In genomic region chr10:77530140-77530539, GRCm38 (mm10) we compare ENCODE assay signal across 11 mouse cellular contexts. TPM values are rescaled to one million over a fixed set of nuclear protein-coding genes. Genes with fewer than 3 reads are reported as not detected.
DNase-seq lines count a peak whose midpoint lies in the region; ATAC-seq lines count a peak whose summit lies in the region.
"Had no signal": no experiment of that assay in that cellular context is flagged by ENCODE, and none has a peak within 500 bp of the region (broad histone marks: within the 10 kb centered on the region; RNA-seq: fewer than 3 reads in every experiment).

Gene Itgb2, plus strand, starts transcription at chr10:77530252.

- H3K9ac ChIP-seq in heart, embryonic 11.5 days (ENCODE audit: low read depth, low read length): no peak within 1 kb of the TSS
- no peak within 1 kb of the TSS for H3K9ac ChIP-seq in stomach, embryonic 16.5 days (ENCODE audit: low read length)
- H3K9ac ChIP-seq: embryonic facial prominence, embryonic 12.5 days; midbrain, embryonic 12.5 days had no signal

- H3K36me3 ChIP-seq in heart, embryonic 11.5 days (ENCODE audit: control insufficient read depth, insufficient read depth, low read length): no peaks in the 10 kb centered on the region
- no peaks in the 10 kb centered on the region for H3K36me3 ChIP-seq in stomach, embryonic 16.5 days (ENCODE audit: control insufficient read depth, insufficient read depth, low read length)
- H3K36me3 ChIP-seq: embryonic facial prominence, embryonic 12.5 days; midbrain, embryonic 12.5 days had no signal

- H3K4me2 ChIP-seq in heart, embryonic 11.5 days: peak within 1 kb of the TSS; percentile 6; the same call in 1 of the 2 replicates
- H3K4me2 ChIP-seq in stomach, embryonic 16.5 days (ENCODE audit: low read depth, low read length): no peak within 1 kb of the TSS
- H3K4me2 ChIP-seq: embryonic facial prominence, embryonic 12.5 days; midbrain, embryonic 12.5 days had no signal

- no peak for ATAC-seq in heart, embryonic 11.5 days (replicated peaks; ENCODE audit: insufficient number of reproducible peaks, low FRiP score, low TSS enrichment)
- ATAC-seq in erythroblast, adult 5-6 weeks (replicated peaks; ENCODE audit: low FRiP score, poor library complexity, severe bottlenecking): no peak
- ATAC-seq in stomach, embryonic 16.5 days (ENCODE audit: insufficient read depth, low FRiP score): no peak

- no peak for DNase-seq in heart, postnatal 10 days
- DNase-seq in lung, postnatal 14 days: peak; percentile 53
- DNase-seq in MN1 (ENCODE audit: low spot score): no peak
- no peak for DNase-seq in embryo, embryonic 10 days (ENCODE audit: low spot score)
- no peak for DNase-seq in ovary, postnatal 10 days (ENCODE audit: low spot score)
- DNase-seq: kidney, adult 9 months had no signal

- intact Hi-C loops in heart, postnatal 10 days (cut with DNase I): no loop called here

- H3K27ac ChIP-seq in heart, embryonic 11.5 days (ENCODE audit: low read depth, low read length): 0 out of 2 replicates have a peak within 1 kb of the TSS, but pooled peaks have one; percentile 11
- H3K27ac ChIP-seq in stomach, embryonic 16.5 days (ENCODE audit: low read length): no peak within 1 kb of the TSS; the same call in 1 of the 2 replicates
- H3K27ac ChIP-seq: embryonic facial prominence, embryonic 12.5 days; midbrain, embryonic 12.5 days had no signal

- no peaks in the 10 kb centered on the region for H3K27me3 ChIP-seq in heart, embryonic 11.5 days (ENCODE audit: control insufficient read depth, insufficient read depth, low read length)
- no peaks in the 10 kb centered on the region for H3K27me3 ChIP-seq in stomach, embryonic 16.5 days (ENCODE audit: control insufficient read depth, insufficient read depth, low read length)
- H3K27me3 ChIP-seq: embryonic facial prominence, embryonic 12.5 days; midbrain, embryonic 12.5 days had no signal

- WGBS in heart, embryonic 11.5 days (ENCODE audit: insufficient replicate concordance): 45% methylated on average over 9 of the region's 9 CpGs
- 59% methylated on average over 9 of the region's 9 CpGs for WGBS in stomach, embryonic 16.5 days

- H3K4me1 ChIP-seq in heart, embryonic 11.5 days (ENCODE audit: control insufficient read depth, insufficient read depth, low read length): peaks cover 16% of the 10 kb centered on the region
- peaks cover 3% of the 10 kb centered on the region; the same call in 1 of the 2 replicates for H3K4me1 ChIP-seq in stomach, embryonic 16.5 days (ENCODE audit: control insufficient read depth, insufficient read depth, low read length)
- H3K4me1 ChIP-seq: midbrain, embryonic 12.5 days had no signal

- no peaks in the 10 kb centered on the region for H3K9me3 ChIP-seq in heart, embryonic 11.5 days (replicated peaks; ENCODE audit: control insufficient read depth, low read length)
- H3K9me3 ChIP-seq in stomach, embryonic 16.5 days (replicated peaks; ENCODE audit: control insufficient read depth, low read length): no peaks in the 10 kb centered on the region; the same call in 1 of the 2 replicates
- H3K9me3 ChIP-seq: embryonic facial prominence, embryonic 12.5 days; midbrain, embryonic 12.5 days had no signal

- H3K4me3 ChIP-seq in heart, embryonic 11.5 days (ENCODE audit: low read depth, low read length): no peak within 1 kb of the TSS
- H3K4me3 ChIP-seq in stomach, embryonic 16.5 days (replicated peaks; ENCODE audit: low read length): 0 out of 2 replicates have a peak within 1 kb of the TSS, but pooled peaks have one; percentile 16
- H3K4me3 ChIP-seq: embryonic facial prominence, embryonic 12.5 days; midbrain, embryonic 12.5 days had no signal

RNA-seq across cellular contexts. Expression of gene Itgb2, which starts in this region (rescaled TPM):
- polyA plus RNA-seq in heart, embryonic 11.5 days (2014; fragmentation: Nextera tagmentation; extraction: Ambion mirVana): 2.3 and 2.4 TPM in 2 replicates
- total RNA-seq in heart, postnatal 10 days (2021): 1 to 10 TPM; 3.3 to 4.4 TPM
- 74.2 and 79.6 TPM in 2 replicates for total RNA-seq in erythroblast, adult 5-6 weeks (2015; ENCODE audit: low replicate concordance)
- 51.4 and 55.8 TPM in 2 replicates for total RNA-seq in erythroblast, adult 5-6 weeks (2017; ENCODE audit: low replicate concordance)
- 6.7 and 8.3 TPM in 2 replicates for polyA plus RNA-seq in stomach, embryonic 16.5 days (2015; fragmentation: Nextera tagmentation; extraction: Ambion mirVana)

Comparison
In these comparisons a context has a peak if more than half of its experiments do, and no peak if none do; other contexts are left out.
1. RNA of gene Itgb2 (total RNA-seq): 51.4 to 79.6 TPM in erythroblast, adult 5-6 weeks; 3.3 to 4.4 TPM in heart, postnatal 10 days; every median in the first group is over 4 times any median in the second.